Mouse (Mus musculus) cortical plate, adult 2 months (tissue): ENCODE results near the gene Dab2ip.

ENCODE experiments used
- CTCF ChIP-seq: fragments of 200-500 bp; IDR thresholded peaks from 2 replicates; pipeline ENCODE4 v1.5.1; 2011; ENCODE audit warnings: mild to moderate bottlenecking, control low read depth, low read length; ENCODE audit not compliant: insufficient read depth; ENCODE audit errors: extremely low read depth
- POLR2A ChIP-seq: fragments of 200-500 bp; IDR thresholded peaks from 2 replicates; pipeline ENCODE4 v1.6.1; 2011; ENCODE audit warnings: mild to moderate bottlenecking, low read length, control low read depth; ENCODE audit not compliant: insufficient read depth; ENCODE audit errors: extremely low read depth

DNA sequence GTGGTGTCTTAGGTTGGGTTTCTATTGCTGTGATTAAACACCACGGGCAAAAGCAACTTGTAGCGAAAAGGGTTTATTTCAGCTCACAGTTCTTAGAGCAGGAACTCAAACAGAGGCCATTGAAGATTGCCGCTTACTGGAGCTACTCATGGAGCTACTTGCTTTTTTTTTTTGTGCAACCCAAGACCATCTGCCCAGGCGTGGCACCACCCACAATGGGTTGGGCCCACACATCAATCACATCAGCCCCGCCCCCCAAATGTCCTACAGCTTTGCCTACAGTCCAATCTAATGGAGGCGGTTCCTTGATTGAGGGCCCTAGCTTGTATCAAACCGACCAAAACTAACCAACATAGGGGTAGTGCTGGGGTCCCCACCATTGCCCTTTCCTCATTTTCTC lies 205.8 kb downstream of the Dab2ip start:
- no peak for TF ChIP-seq CTCF
- no peak for TF ChIP-seq POLR2A
